Mouse (Mus musculus) ovary, postnatal 36 days (tissue): ENCODE results near the gene Tmem175.
A peak's percentile ranks its signal among the peaks of the same experiment; 100 is the strongest.

ENCODE experiments used
- DNase-seq: peaks from one replicate; pipeline ENCODE4 v3.0.0; 2022; ENCODE audit warnings: low spot score, mixed read lengths

Gene Tmem175

GRCm38 (mm10) chr5:108653341-108653740 lies 23.8 kb downstream of the Tmem175 start:
- no peak for DNase-seq

- no peak for DNase-seq
Observed at GRCm38 (mm10) chr5:108654444-108654990, 24.9 kb downstream of the Tmem175 start.

- no peak for DNase-seq
Observed at GRCm38 (mm10) chr5:108655381-108655780, 25.8 kb downstream of the Tmem175 start.

DNA sequence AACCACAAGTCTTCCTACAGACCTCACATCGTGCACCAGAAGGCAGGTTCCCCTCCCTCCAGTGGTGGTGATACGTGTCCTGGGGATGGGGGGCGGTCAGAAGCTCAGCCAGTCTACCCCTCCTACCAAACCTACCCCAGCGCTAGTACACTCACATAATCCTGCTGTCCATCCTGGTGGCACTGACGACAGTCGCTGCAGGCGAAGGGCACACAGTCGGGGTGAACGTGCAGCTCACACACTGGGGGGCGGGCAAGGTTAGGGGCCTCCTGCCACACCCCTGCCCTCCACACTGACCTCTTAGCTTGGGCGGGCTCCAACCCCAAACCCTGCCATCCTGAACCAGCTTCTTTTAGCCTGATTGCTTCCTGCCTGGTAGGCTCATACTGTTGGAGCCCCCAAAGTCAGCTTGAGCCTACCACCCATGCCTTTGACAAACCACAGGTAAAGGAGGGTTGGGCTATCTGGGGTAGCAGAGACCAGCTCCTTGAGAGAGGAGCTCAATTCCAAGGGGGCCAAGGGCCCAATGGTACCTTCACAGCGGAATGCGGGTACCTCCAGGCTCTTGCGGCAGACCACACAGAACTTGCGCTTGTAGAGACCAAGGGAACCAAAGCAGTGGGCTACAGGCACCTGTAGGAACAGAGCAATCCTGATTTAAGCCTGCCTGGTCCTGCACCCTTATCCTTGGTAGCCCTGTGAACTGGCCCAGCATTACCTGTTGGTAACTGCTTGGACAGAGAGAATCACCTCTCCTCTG lies 26.5 kb downstream of the Tmem175 start:
- DNase-seq: no peak

GRCm38 (mm10) chr5:108657406-108657805 lies 27.8 kb downstream of the Tmem175 start:
- DNase-seq: no peak

GRCm38 (mm10) chr5:108658611-108659010 lies 29.0 kb downstream of the Tmem175 start:
- no peak for DNase-seq

- DNase-seq: no peak
Observed at GRCm38 (mm10) chr5:108659698-108660631, 30.4 kb downstream of the Tmem175 start, which contains the start of gene Idua. Idua (plus strand) TSS chr5:108660331.

DNA sequence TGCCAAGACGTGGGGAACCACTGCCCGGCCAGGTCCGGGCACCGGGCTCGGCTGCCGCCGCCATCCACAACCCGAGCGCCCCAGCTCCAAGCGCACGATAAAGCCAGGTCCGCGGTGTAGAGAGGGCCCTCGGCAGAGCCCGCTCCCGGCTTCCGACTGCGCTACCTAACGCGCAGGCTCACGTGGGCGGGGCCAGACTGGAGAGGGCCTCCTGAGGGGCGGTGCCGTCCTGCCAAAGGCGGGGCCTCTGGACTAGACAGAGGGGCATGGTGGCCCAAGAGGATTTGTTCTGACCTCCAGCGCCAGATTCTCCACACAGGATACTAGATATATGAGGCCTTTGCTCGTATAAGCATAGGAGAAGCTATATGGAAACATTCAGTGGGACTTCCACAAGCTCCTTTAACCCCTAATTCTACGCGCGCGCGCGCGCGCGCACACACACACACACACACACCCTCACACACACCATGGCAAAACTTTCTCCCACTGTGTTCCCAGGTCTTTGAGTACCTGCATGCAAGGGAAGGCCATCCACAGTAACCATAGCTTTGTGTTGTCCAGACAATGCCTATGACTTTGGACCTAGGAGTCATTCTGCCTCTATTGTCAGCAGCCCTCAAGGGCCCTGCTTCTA lies 31.2 kb downstream of the Tmem175 start:
- DNase-seq: peak; percentile 92

- no peak for DNase-seq
Observed at GRCm38 (mm10) chr5:108662772-108663171, 33.2 kb downstream of the Tmem175 start.

GRCm38 (mm10) chr5:108665066-108665465 lies 35.5 kb downstream of the Tmem175 start:
- DNase-seq: no peak

- DNase-seq: no peak
Observed at GRCm38 (mm10) chr5:108667370-108667769, 37.8 kb downstream of the Tmem175 start.

GRCm38 (mm10) chr5:108668387-108668932 lies 38.9 kb downstream of the Tmem175 start:
- DNase-seq: no peak

- peak; percentile 87 for DNase-seq
Observed at GRCm38 (mm10) chr5:108668977-108669936, 39.7 kb downstream of the Tmem175 start, which contains the start of gene Dgkq. Dgkq (minus strand) TSS chr5:108669672.

DNA sequence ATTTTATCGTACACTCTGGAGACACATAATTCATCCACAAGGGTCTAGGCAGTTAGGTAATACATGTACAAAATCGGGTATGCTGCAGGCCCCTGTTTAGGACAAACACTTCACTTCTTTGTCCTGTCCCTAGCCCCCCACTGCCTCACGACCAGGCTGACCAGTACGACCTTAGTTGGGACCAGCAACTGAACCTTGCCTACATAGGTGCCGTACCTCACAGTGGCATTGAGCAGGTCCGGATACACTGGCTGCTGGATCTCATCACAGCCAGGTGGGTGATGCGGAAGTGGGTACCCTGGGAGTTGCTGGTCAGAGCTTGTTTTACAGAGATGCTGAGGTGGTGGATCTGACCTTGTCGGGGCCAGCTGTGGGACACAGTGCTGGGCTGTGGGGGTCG lies 40.4 kb downstream of the Tmem175 start:
- peak; percentile 4 for DNase-seq

GRCm38 (mm10) chr5:108670785-108671184 lies 41.2 kb downstream of the Tmem175 start:
- DNase-seq: peak; percentile 39

DNA sequence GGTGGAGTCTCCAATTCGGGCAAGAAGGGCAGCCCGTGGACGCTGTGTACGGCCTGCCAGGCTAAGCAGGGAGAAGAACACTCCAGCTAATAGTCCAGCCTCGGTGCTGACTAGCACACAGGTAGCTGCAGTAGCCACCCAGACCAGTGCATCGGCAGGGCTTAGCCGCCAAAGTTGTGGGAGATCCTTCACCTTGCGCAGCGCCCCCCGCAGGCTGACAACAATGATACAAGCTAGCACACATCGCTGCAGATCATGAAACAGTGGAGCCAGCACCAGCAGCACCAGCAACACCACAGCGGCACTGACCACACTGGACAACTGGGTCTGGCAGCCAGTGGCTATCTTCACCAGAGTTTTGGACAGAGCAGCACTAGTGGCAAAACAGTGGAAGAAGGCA lies 42.2 kb downstream of the Tmem175 start:
- no peak for DNase-seq

DNA sequence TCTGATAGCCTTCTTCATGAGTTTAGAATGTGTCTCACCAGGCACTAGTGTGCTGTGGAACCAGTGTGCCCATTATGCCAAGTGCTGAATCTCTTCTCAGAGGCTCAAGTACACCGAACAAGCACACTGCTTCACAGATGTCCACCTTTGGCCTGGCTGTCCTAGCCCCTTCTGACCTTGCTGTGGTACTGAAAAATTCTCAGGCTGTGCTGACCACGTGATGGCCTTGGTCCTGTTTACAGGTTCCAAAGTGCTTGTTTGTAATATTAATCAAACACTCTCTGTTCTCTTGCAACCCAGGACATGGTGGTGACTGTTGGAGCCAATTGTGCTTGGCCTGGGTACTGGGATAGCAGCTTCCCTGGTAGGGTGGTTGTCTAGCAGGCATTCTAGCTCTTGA lies 45.1 kb downstream of the Tmem175 start:
- DNase-seq: no peak

GRCm38 (mm10) chr5:108675251-108675816 lies 45.8 kb downstream of the Tmem175 start, which contains the start of gene Slc26a1:
Slc26a1 (minus strand) TSS chr5:108675569.
- DNase-seq: no peak

DNA sequence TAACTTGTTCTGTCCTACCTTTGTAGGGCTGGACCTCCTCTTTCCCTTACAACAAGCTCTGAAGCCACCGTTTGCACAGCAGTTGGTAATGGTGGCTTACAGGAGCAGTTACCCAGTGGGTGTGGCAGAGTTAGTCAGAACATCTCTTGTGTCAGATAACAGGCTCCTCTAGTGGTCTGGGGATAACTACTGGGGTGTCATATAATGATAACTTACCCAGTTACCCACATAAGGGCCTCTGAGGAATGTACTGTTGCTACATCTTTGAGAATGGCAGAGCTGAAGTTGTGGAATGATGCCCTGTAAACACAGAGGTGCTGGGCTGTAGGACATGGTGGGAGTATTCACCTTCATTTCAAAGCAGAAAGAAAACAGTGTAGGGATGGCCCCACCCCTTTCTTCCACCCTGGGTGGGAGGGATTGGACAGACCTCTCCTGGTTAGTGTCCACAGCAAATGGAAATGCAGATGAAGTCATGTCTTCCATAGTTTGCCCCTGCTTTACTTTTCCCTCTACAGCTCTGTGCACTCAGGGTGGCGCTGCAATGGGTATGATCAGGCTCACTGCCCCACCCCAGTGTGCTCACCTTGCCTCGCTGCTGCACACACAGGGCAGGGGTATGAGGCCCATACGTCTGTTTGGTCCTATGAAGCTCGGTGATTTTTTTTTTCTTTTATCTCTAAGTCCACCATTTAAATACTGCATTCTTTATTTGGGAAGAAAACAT lies 47.4 kb downstream of the Tmem175 start:
- DNase-seq: no peak
